Mouse (Mus musculus) heart, adult 9 months (tissue): ENCODE results near the gene Neurod4.

Experiments
- DNase-seq, 2 experiments: peaks; one replicate each; pipeline ENCODE4 v3.0.0; 2022; ENCODE audit warnings: low spot score in 2 of 2

The Neurod4 gene

GRCm38 (mm10) chr10:130234576-130234975, 45.5 kb downstream of the Neurod4 start:
- no peak for DNase-seq

DNA sequence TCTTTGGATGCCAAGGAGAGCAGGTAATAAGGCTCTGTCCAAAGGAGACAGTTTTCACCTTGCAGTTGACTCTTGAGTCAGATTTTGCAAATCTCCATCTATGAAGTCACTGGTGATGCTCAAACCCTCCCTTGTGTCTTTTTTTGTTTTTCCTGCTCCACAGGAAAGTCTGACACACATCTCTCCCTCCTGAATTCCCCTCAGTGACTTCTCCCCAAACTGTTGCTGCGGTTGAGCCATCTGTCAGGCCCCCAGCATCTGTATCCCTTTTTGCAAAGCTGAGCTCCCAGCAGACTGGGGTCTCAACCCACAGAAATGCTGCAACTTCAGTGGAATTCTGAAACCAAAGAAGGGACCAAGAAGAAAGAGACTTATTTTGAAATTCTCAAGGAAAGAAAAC, 47.9 kb downstream of the Neurod4 start:
- DNase-seq, result no peak

GRCm38 (mm10) chr10:130229584-130229983, 50.5 kb downstream of the Neurod4 start:
- no peak for DNase-seq

GRCm38 (mm10) chr10:130228246-130228645, 51.8 kb downstream of the Neurod4 start:
- DNase-seq, result no peak

DNA sequence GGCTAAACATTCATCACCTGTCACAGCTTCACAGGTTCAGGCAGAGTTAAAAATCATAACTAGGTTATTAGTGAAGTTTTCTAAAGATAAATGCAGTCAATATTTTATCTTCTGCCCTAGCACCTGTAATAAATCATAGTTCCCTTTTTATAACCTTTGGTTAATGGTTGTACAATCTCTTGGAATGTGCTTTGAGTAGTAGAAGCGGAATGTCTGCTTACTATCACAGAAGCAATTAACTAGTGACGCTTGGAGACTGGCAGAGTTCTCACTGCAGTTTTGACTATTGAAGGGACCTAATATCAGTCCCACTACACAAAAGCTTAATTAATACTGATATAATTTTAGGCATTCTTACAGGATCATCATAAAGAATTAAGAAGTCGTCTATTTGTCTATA, 55.0 kb downstream of the Neurod4 start:
- DNase-seq, result no peak
